Mouse (Mus musculus) hindbrain, embryonic 11.5 days (tissue): ENCODE measurements around the gene Asic2. TPM values are rescaled to one million over a fixed set of nuclear protein-coding genes. Genes with fewer than 3 reads are reported as not detected.

Source experiments
- ATAC-seq: fragments of 200-750 bp; cut with Nextera tagmentation; 2 replicates; pipeline ENCODE4 v1.8.0; 2017; ENCODE audit warnings: mild to moderate bottlenecking, moderate TSS enrichment, moderate library complexity; ENCODE audit not compliant: low FRiP score
- DNase-seq: peaks from one replicate; pipeline ENCODE4 v3.0.0-alpha.2; 2015; ENCODE audit warnings: low spot score
- H3K27ac ChIP-seq: fragments of 300-500 bp; sonication (generic); 2 replicates; pipeline ENCODE4 v1.5.1; 2014; ENCODE audit warnings: mild to moderate bottlenecking, low read depth, low read length
- H3K27me3 ChIP-seq: fragments of 300-500 bp; sonication (generic); 2 replicates; pipeline ENCODE4 v1.6.1; 2014; ENCODE audit warnings: mild to moderate bottlenecking, low read length, moderate library complexity, mixed read lengths; ENCODE audit not compliant: control insufficient read depth, insufficient read depth
- H3K36me3 ChIP-seq: fragments of 300-500 bp; sonication (generic); 2 replicates; pipeline ENCODE4 v1.6.1; 2014; ENCODE audit warnings: mild to moderate bottlenecking, low read length, moderate library complexity, mixed read lengths; ENCODE audit not compliant: control insufficient read depth, insufficient read depth
- H3K4me1 ChIP-seq: fragments of 300-500 bp; sonication (generic); replicated peaks from 2 replicates; pipeline ENCODE4 v1.6.1; 2014; ENCODE audit warnings: low read length, mixed read lengths; ENCODE audit not compliant: control insufficient read depth, insufficient read depth
- H3K4me2 ChIP-seq: fragments of 300-500 bp; sonication (generic); replicated peaks from 2 replicates; pipeline ENCODE4 v1.6.1; 2014; ENCODE audit warnings: mild to moderate bottlenecking, low read depth, low read length
- H3K4me3 ChIP-seq: fragments of 300-500 bp; sonication (generic); 2 replicates; pipeline ENCODE4 v1.5.1; 2014; ENCODE audit warnings: low read depth, low read length
- H3K9ac ChIP-seq: fragments of 300-500 bp; sonication (generic); 2 replicates; pipeline ENCODE4 v1.6.1; 2014; ENCODE audit warnings: low read depth, low read length
- H3K9me3 ChIP-seq: fragments of 300-500 bp; sonication (generic); 2 replicates; pipeline ENCODE4 v1.6.1; 2016; ENCODE audit warnings: low read length; ENCODE audit not compliant: control insufficient read depth
- WGBS: fragments of 180-500 bp; shearing (Covaris S2); extraction: QIAGEN DNeasy Blood & Tissue Kit; methylation state at CpG from one replicate; pipeline ENCODE4 v1.1.7; 2014; 5-methylcytosine and 5-hydroxymethylcytosine counted together
- polyA plus RNA-seq: library from polyadenylated mRNA; unstranded; fragments of >200 nt; fragmentation: Nextera tagmentation; extraction: Ambion mirVana; gene quantifications from 2 replicates; pipeline ENCODE4 v1.2.1, GENCODE M21; 2014

The Asic2 gene
- polyA plus RNA-seq, 1 experiment from 2014 or later, result 1.7 TPM

DNA sequence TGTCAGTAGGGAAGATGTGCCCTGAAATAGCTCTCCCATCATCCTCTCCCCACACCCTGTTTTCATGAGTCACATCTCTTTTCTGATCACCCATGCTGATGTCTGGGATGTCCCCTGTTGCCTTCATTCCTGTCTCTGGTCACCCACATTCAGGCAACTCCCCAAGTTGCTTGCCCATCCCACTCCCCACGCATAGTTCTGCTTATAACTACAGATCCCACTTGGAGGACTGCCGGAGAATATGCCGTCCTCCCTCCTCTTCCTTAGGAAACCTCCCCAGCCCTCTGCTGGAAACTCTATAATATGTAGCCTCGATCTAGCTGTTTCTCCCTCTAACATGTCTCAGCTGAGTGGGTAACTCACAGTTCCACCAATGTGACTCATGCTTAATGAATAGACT, 167.4 kb downstream of the Asic2 start:
- Histone ChIP-seq H3K4me3 (no peak overlapping the region), H3K4me1 (no peaks in the 10 kb centered on the region), H3K27ac (no peak overlapping the region), H3K36me3 (no peaks in the 10 kb centered on the region), H3K4me2 (no peak overlapping the region), H3K27me3 (no peaks in the 10 kb centered on the region), H3K9me3 (no peaks in the 10 kb centered on the region), H3K9ac (no peak overlapping the region)
- ATAC-seq, result no peak
- DNase-seq, result no peak
- WGBS, result 88% methylated on average over 4 of the region's 4 CpGs

DNA sequence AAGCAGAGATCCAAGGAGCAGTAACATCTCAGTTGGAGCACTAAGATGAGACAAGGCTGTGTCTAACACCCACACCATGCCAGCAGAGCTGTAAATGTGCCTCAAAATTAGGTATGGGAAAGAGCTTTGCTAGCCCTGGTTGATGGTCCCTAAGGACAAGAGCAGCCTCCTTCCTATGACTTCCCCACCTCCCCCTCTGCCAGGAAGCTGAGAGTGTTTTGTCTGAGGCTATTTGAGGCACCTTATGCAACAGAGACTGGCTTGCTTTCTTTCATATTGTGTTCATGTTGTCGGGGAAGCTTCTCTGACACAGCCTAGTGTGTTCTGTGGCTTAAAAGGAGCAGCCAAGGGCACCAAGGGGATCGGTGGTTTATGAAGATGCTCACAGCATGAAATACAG, 174.7 kb downstream of the Asic2 start:
- Histone ChIP-seq H3K27me3 (no peaks in the 10 kb centered on the region), H3K4me2 (no peak overlapping the region), H3K36me3 (no peaks in the 10 kb centered on the region), H3K4me3 (no peak overlapping the region), H3K9me3 (no peaks in the 10 kb centered on the region), H3K9ac (no peak overlapping the region), H3K4me1 (no peaks in the 10 kb centered on the region), H3K27ac (no peak overlapping the region)
- ATAC-seq (no peak), DNase-seq (no peak)
- 76% methylated on average over 2 of the region's 2 CpGs for WGBS

GRCm38 (mm10) chr11:81791579-81791978, 176.7 kb downstream of the Asic2 start:
- ATAC-seq, result no peak
- WGBS, result 83% methylated on average over 1 of the region's 1 CpGs

GRCm38 (mm10) chr11:81780596-81780995, 187.7 kb downstream of the Asic2 start:
- Histone ChIP-seq H3K9me3 (no peaks in the 10 kb centered on the region), H3K4me3 (no peak overlapping the region), H3K27ac (no peak overlapping the region), H3K4me1 (no peaks in the 10 kb centered on the region), H3K27me3 (no peaks in the 10 kb centered on the region), H3K9ac (no peak overlapping the region), H3K4me2 (no peak overlapping the region), H3K36me3 (no peaks in the 10 kb centered on the region)
- DNase-seq (no peak), ATAC-seq (no peak)
- WGBS, result 94% methylated on average over 2 of the region's 2 CpGs

More at GRCm38 (mm10) chr11:81791579-81791978, 176.7 kb downstream of the Asic2 start:
- no peak for DNase-seq
- no peak overlapping the region for H3K4me3 ChIP-seq
- H3K4me2 ChIP-seq, result no peak overlapping the region
- H3K27ac ChIP-seq, result no peak overlapping the region
- no peak overlapping the region for H3K9ac ChIP-seq
- no peaks in the 10 kb centered on the region for H3K27me3 ChIP-seq
- H3K4me1 ChIP-seq, result no peaks in the 10 kb centered on the region
- H3K9me3 ChIP-seq, result no peaks in the 10 kb centered on the region
- no peaks in the 10 kb centered on the region for H3K36me3 ChIP-seq

GRCm38 (mm10) chr11:81779881-81780280, 188.4 kb downstream of the Asic2 start:
- DNase-seq (no peak), ATAC-seq (no peak)
- Histone ChIP-seq H3K27me3 (no peaks in the 10 kb centered on the region), H3K9me3 (no peaks in the 10 kb centered on the region), H3K27ac (no peak overlapping the region), H3K4me2 (no peak overlapping the region), H3K9ac (no peak overlapping the region), H3K4me1 (no peaks in the 10 kb centered on the region), H3K4me3 (no peak overlapping the region), H3K36me3 (no peaks in the 10 kb centered on the region)
- WGBS, result 88% methylated on average over 7 of the region's 7 CpGs

GRCm38 (mm10) chr11:81771195-81771895, 196.9 kb downstream of the Asic2 start:
- no peaks in the 10 kb centered on the region for H3K36me3 ChIP-seq
- WGBS, result 3% methylated on average over 7 of the region's 7 CpGs
- H3K9me3 ChIP-seq, result no peaks in the 10 kb centered on the region
- ATAC-seq (peak; percentile 38; the same call in 1 of the 2 replicates), DNase-seq (no peak)
- no peak overlapping the region for H3K4me2 ChIP-seq
- no peak overlapping the region for H3K4me3 ChIP-seq
- peaks cover 2% of the 10 kb centered on the region; the same call in 1 of the 2 replicates for H3K4me1 ChIP-seq
- no peak overlapping the region for H3K27ac ChIP-seq
- H3K27me3 ChIP-seq, result no peaks in the 10 kb centered on the region
- H3K9ac ChIP-seq, result no peak overlapping the region

DNA sequence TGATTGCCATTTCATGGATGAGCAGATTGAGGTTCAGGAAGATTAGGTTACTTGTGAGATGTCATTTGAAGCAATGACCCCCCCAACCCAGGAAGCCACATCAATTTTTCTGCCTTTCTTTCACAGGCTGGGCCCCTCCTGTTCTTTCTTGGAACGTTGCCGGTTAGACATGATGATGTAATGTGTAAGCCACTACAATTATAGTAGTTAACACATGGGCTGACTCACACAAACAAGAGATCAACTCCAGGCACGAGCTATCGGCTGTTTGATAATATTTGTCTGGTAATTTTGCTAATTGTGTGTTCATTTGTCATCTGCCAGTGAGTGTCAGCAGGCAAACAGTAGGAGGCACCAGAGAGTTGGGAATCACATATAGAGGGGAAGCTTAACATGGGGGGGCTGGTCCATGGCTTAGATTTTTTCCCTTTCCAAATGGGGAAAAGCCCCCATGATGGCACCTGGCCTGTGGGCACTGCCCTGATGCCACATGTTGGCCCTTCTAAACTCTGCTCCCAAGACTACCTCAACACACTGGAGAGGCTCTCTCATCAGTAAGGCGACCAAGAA, 198.5 kb downstream of the Asic2 start:
- Histone ChIP-seq H3K36me3 (no peaks in the 10 kb centered on the region), H3K4me3 (no peak overlapping the region), H3K4me1 (peaks cover 2% of the 10 kb centered on the region; the same call in 1 of the 2 replicates), H3K27ac (no peak overlapping the region), H3K27me3 (no peaks in the 10 kb centered on the region), H3K4me2 (no peak overlapping the region), H3K9me3 (no peaks in the 10 kb centered on the region), H3K9ac (no peak overlapping the region)
- DNase-seq (no peak), ATAC-seq (no peak)
- 85% methylated on average over 5 of the region's 5 CpGs for WGBS

- WGBS, result 91% methylated on average over 2 of the region's 2 CpGs
- Histone ChIP-seq H3K9ac (no peak overlapping the region), H3K9me3 (no peaks in the 10 kb centered on the region), H3K27ac (no peak overlapping the region), H3K4me3 (no peak overlapping the region), H3K4me2 (no peak overlapping the region), H3K36me3 (no peaks in the 10 kb centered on the region), H3K27me3 (no peaks in the 10 kb centered on the region), H3K4me1 (peaks cover 2% of the 10 kb centered on the region; the same call in 1 of the 2 replicates)
- ATAC-seq (no peak), DNase-seq (no peak)
These were observed 200.0 kb downstream of the Asic2 start for GRCm38 (mm10) chr11:81768305-81768704.

GRCm38 (mm10) chr11:81767781-81768180, 200.5 kb downstream of the Asic2 start:
- H3K9me3 ChIP-seq, result no peaks in the 10 kb centered on the region
- ATAC-seq, result no peak
- no peak overlapping the region for H3K27ac ChIP-seq

More at GRCm38 (mm10) chr11:81767781-81768180, 200.5 kb downstream of the Asic2 start:
- Histone ChIP-seq H3K4me3 (no peak overlapping the region), H3K9ac (no peak overlapping the region), H3K4me1 (peaks cover 2% of the 10 kb centered on the region; the same call in 1 of the 2 replicates), H3K36me3 (no peaks in the 10 kb centered on the region), H3K27me3 (no peaks in the 10 kb centered on the region), H3K4me2 (no peak overlapping the region)
- WGBS, result 56% methylated on average over 1 of the region's 1 CpGs
- DNase-seq, result no peak
